Mouse (Mus musculus): ENCODE data around the gene Arhgef15. TPM values are rescaled to one million over a fixed set of nuclear protein-coding genes. Genes with fewer than 3 reads are reported as not detected.

The Arhgef15 gene
- total and polyA plus RNA-seq, 3 experiments: 0.04 TPM; not detected in 2

DNA sequence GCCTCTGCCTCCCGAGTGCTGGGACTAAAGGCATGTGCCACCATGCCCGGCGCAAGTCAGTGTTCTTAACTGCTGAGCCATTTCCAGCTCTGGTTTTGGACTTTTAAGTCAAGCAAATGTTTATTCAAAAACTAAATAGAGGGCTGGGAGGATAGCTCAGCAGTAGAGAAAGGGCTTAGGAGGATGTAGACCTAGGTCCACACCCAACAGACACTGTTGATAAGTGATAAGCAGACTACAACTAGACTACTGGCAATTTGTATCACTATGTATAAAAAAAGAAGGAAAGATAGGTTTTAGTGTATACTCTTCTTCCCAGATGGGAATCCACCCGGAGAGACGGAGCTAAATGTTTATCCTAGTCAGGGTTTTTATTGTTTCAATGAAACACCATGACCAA lies 61.0 kb downstream of the Arhgef15 start:
- H3K27ac ChIP-seq (ENCODE audit: insufficient read depth, low read depth): no peak overlapping the region

DNA sequence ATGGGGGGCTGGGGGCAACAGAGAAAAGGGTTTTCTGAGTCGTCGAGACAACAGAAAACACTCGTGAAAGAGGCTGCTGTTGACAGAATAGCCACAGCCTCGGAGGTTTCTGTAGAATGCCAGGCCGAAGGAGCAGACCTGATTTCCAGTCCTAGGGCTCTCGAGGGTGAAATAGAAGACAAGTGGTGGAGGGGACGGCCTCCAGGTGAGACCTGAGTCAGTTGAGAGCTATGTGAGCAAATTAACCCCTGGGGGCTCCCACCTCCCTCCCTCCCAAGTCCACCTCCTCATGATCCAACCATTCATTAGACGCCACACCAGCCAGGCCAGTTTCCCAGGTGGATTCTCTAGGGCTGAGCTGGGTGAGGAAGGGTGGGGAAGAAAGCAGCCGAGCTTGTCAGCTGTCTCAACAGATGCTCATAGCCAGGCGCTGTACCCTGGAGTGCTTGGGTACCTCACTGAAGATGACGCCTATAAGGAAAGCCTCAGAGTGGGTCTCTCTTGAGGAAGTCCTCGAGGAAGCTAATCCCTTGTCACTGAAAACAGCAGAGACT lies 63.3 kb downstream of the Arhgef15 start:
- Histone ChIP-seq H3K4me3 (replicated peaks in 1 of 3; ENCODE audit: low read depth in 2 of 3, low read length in 2 of 3, poor library complexity in 1 of 3) (no peak overlapping the region), H3K27me3 (replicated peaks) (peaks cover 18% of the 10 kb centered on the region), H3K79me2 (replicated peaks; ENCODE audit: control insufficient read depth, extremely low read depth, insufficient read depth, poor library complexity, severe bottlenecking) (no peaks in the 10 kb centered on the region), H3K4me1 (ENCODE audit: control insufficient read depth in 1 of 2, insufficient read depth in 2 of 2) (no peaks in the 10 kb centered on the region), H3K9ac (ENCODE audit: insufficient read depth, low read depth) (no peak overlapping the region), H3K4me2 (ENCODE audit: insufficient read depth, low read depth, poor library complexity, severe bottlenecking) (no peak overlapping the region), H3K36me3 (replicated peaks in 1 of 2; ENCODE audit: control insufficient read depth in 1 of 2, insufficient read depth in 1 of 2, low read length in 1 of 2) (no peaks in the 10 kb centered on the region), H3K9me3 (replicated peaks; ENCODE audit: low read length) (peaks cover 5% of the 10 kb centered on the region), H3K27ac (ENCODE audit: insufficient read depth, low read depth) (no peak overlapping the region)
- in situ Hi-C loops (cut with MboI; ENCODE audit: low pct_ligation_motif_present, low pct_unique_long_range_greater_than_20kb, low sequenced_read_pairs): no loop called here
- no peak for DNase-seq (ENCODE audit: extremely low read depth)
- TF ChIP-seq ETS1 (conservative IDR thresholded peaks at IDR 0.05; ENCODE audit: low read depth, low read length): no peak
- no peak for TF ChIP-seq CTCF (conservative IDR thresholded peaks at IDR 0.05 in 1 of 2, IDR thresholded peaks at IDR 0.05 in 1 of 2; ENCODE audit: low read depth in 2 of 2, low read length in 2 of 2)
- no peak for TF ChIP-seq RCOR1 (conservative IDR thresholded peaks at IDR 0.05; ENCODE audit: low read depth, low read length)
- TF ChIP-seq MEF2A (IDR thresholded peaks at IDR 0.05; ENCODE audit: borderline replicate concordance, low read depth, low read length): no peak
- no peak for TF ChIP-seq MAFK (IDR thresholded peaks at IDR 0.05; ENCODE audit: insufficient replicate concordance, low read length)
- no peak for TF ChIP-seq TBP (conservative IDR thresholded peaks at IDR 0.05; ENCODE audit: low read depth, low read length)
- TF ChIP-seq E2F4 (IDR thresholded peaks at IDR 0.05; ENCODE audit: insufficient replicate concordance, low read depth, low read length): no peak
- no peak for TF ChIP-seq MAZ (IDR thresholded peaks at IDR 0.05; ENCODE audit: low read depth, low read length)
- no peak for TF ChIP-seq MYC (IDR thresholded peaks at IDR 0.05; ENCODE audit: low read depth, low read length)
- no peak for TF ChIP-seq GABPA (IDR thresholded peaks at IDR 0.05; ENCODE audit: insufficient replicate concordance, low read depth, low read length)
- TF ChIP-seq HCFC1 (IDR thresholded peaks at IDR 0.05; ENCODE audit: low read depth, low read length): no peak
- TF ChIP-seq USF2 (conservative IDR thresholded peaks at IDR 0.05; ENCODE audit: low read depth, low read length): no peak
- no peak for TF ChIP-seq ZKSCAN1 (IDR thresholded peaks at IDR 0.05; ENCODE audit: borderline replicate concordance, low read depth, low read length)
- TF ChIP-seq JUND (conservative IDR thresholded peaks at IDR 0.05; ENCODE audit: low read depth, low read length): no peak
- TF ChIP-seq TCF12 (IDR thresholded peaks at IDR 0.05; ENCODE audit: low read depth, low read length): no peak
- dilution Hi-C loops (cut with MboI; ENCODE audit: extremely low pct_ligation_motif_present, extremely low pct_unique_long_range_greater_than_20kb, low sequenced_read_pairs): no loop called here

More for the DNA sequence above, 61.0 kb downstream of the Arhgef15 start:
- dilution Hi-C loops (cut with MboI; ENCODE audit: extremely low pct_ligation_motif_present, extremely low pct_unique_long_range_greater_than_20kb, low sequenced_read_pairs): no loop called here
- H3K4me1 ChIP-seq (ENCODE audit: control insufficient read depth in 1 of 2, insufficient read depth in 2 of 2): peaks cover 0 to 5% of the 10 kb centered on the region in 2 experiments; a peak in 1 of 4 replicates
- peaks cover 29% of the 10 kb centered on the region for H3K27me3 ChIP-seq (replicated peaks)
- no peak overlapping the region for H3K9ac ChIP-seq (ENCODE audit: insufficient read depth, low read depth)
- no peak overlapping the region for H3K4me3 ChIP-seq (replicated peaks in 1 of 3; ENCODE audit: low read depth in 2 of 3, low read length in 2 of 3, poor library complexity in 1 of 3)
- TF ChIP-seq ZC3H11A (IDR thresholded peaks at IDR 0.05; ENCODE audit: low read depth, low read length) (no peak), ELF1 (IDR thresholded peaks at IDR 0.05; ENCODE audit: low read depth, low read length) (no peak), ETS1 (conservative IDR thresholded peaks at IDR 0.05; ENCODE audit: low read depth, low read length) (no peak), PAX5 (IDR thresholded peaks at IDR 0.05; ENCODE audit: low read length) (no peak), MYC (IDR thresholded peaks at IDR 0.05; ENCODE audit: low read depth, low read length) (no peak), CHD2 (IDR thresholded peaks at IDR 0.05; ENCODE audit: low read length) (no peak), MAFK (IDR thresholded peaks at IDR 0.05; ENCODE audit: insufficient replicate concordance, low read length) (no peak), USF1 (IDR thresholded peaks at IDR 0.05; ENCODE audit: low read depth, low read length) (no peak), NELFE (IDR thresholded peaks at IDR 0.05; ENCODE audit: low read depth, low read length) (no peak), CHD1 (IDR thresholded peaks at IDR 0.05; ENCODE audit: low read depth, low read length) (no peak), USF2 (conservative IDR thresholded peaks at IDR 0.05; ENCODE audit: low read depth, low read length) (no peak), SMC3 (IDR thresholded peaks at IDR 0.05; ENCODE audit: low read depth, low read length) (no peak), ZKSCAN1 (IDR thresholded peaks at IDR 0.05; ENCODE audit: borderline replicate concordance, low read depth, low read length) (no peak), POLR2A (IDR thresholded peaks at IDR 0.05; ENCODE audit: low read depth, low read length) (no peak), GABPA (IDR thresholded peaks at IDR 0.05; ENCODE audit: insufficient replicate concordance, low read depth, low read length) (no peak), JUN (IDR thresholded peaks at IDR 0.05; ENCODE audit: insufficient read depth, low read depth, low read length) (no peak), SIN3A (IDR thresholded peaks at IDR 0.05; ENCODE audit: low read length) (no peak), POLR2AphosphoS2 (IDR thresholded peaks at IDR 0.05; ENCODE audit: low read depth, low read length) (no peak)
- H3K79me2 ChIP-seq (replicated peaks; ENCODE audit: control insufficient read depth, extremely low read depth, insufficient read depth, poor library complexity, severe bottlenecking): no peaks in the 10 kb centered on the region
- H3K4me2 ChIP-seq (ENCODE audit: insufficient read depth, low read depth, poor library complexity, severe bottlenecking): no peak overlapping the region
- in situ Hi-C loops (cut with MboI; ENCODE audit: low pct_ligation_motif_present, low pct_unique_long_range_greater_than_20kb, low sequenced_read_pairs): no loop called here
- peaks cover 5% of the 10 kb centered on the region for H3K9me3 ChIP-seq (replicated peaks; ENCODE audit: low read length)
- H3K36me3 ChIP-seq (replicated peaks in 1 of 2; ENCODE audit: control insufficient read depth in 1 of 2, insufficient read depth in 1 of 2, low read length in 1 of 2): no peaks in the 10 kb centered on the region
- no peak for DNase-seq (ENCODE audit: extremely low read depth)

Measured in CH12.LX (cell line).